Mouse (Mus musculus) erythroblast, embryonic 14.5 days (primary cell): ENCODE measurements around the gene Pigl. TPM values are rescaled to one million over a fixed set of nuclear protein-coding genes. Genes with fewer than 3 reads are reported as not detected.
A peak's percentile ranks its signal among the peaks of the same experiment; 100 is the strongest.

Source experiments
- H3K27me3 ChIP-seq: 2 replicates; pipeline ENCODE4 v1.6.1; 2012; ENCODE audit warnings: inconsistent platforms; ENCODE audit not compliant: control insufficient read depth
- H3K36me3 ChIP-seq: 2 replicates; pipeline ENCODE4 v1.6.1; 2012; ENCODE audit warnings: mild to moderate bottlenecking, inconsistent platforms; ENCODE audit not compliant: control insufficient read depth
- H3K4me1 ChIP-seq: 2 replicates; pipeline ENCODE4 v1.6.1; 2012; ENCODE audit warnings: inconsistent platforms; ENCODE audit not compliant: control insufficient read depth
- H3K4me3 ChIP-seq: replicated peaks from 2 replicates; pipeline ENCODE3; 2012; ENCODE audit warnings: moderate library complexity, mild to moderate bottlenecking, inconsistent platforms
- H3K9me3 ChIP-seq: 2 replicates; pipeline ENCODE4 v1.6.1; 2012; ENCODE audit warnings: low read length, inconsistent platforms, mixed read lengths; ENCODE audit not compliant: control insufficient read depth
- GATA1 ChIP-seq: IDR thresholded peaks from 2 replicates; pipeline ENCODE4 v1.6.1; 2012; ENCODE audit warnings: low read length, inconsistent platforms, mixed read lengths
- TAL1 ChIP-seq: IDR thresholded peaks from 3 replicates; pipeline ENCODE4 v1.6.1; 2012; ENCODE audit warnings: low read length, inconsistent platforms, mixed read lengths
- polyA plus RNA-seq: library from polyadenylated mRNA; stranded (reverse); fragments of >175 nt; gene quantifications from 2 replicates; pipeline ENCODE4 v1.2.3, GENCODE M21; 2012

Gene Pigl
- polyA plus RNA-seq, 1 experiment = 0.11 TPM

- no peaks in the 10 kb centered on the region for H3K27me3 ChIP-seq
- H3K9me3 ChIP-seq = no peaks in the 10 kb centered on the region
- H3K36me3 ChIP-seq = peaks cover 39% of the 10 kb centered on the region
- TF ChIP-seq GATA1 = no peak
- no peak for TF ChIP-seq TAL1
- H3K4me1 ChIP-seq = peaks cover 50% of the 10 kb centered on the region
- H3K4me3 ChIP-seq = peak overlapping the region; percentile 92
Observed at GRCm38 (mm10) chr11:62551226-62552119, 93.2 kb downstream of the Pigl start.

GRCm38 (mm10) chr11:62553186-62553585, 94.9 kb downstream of the Pigl start:
- Histone ChIP-seq H3K36me3 (peaks cover 39% of the 10 kb centered on the region), H3K27me3 (no peaks in the 10 kb centered on the region), H3K9me3 (no peaks in the 10 kb centered on the region), H3K4me3 (peak overlapping the region; percentile 66), H3K4me1 (peaks cover 50% of the 10 kb centered on the region)
- no peak for TF ChIP-seq GATA1
- TF ChIP-seq TAL1 = no peak

- TF ChIP-seq TAL1 (no peak), GATA1 (no peak)
- H3K27me3 ChIP-seq = no peaks in the 10 kb centered on the region
- H3K9me3 ChIP-seq = no peaks in the 10 kb centered on the region
- H3K4me1 ChIP-seq = peaks cover 50% of the 10 kb centered on the region
- H3K4me3 ChIP-seq = peak overlapping the region; percentile 66
- peaks cover 39% of the 10 kb centered on the region for H3K36me3 ChIP-seq
Observed at GRCm38 (mm10) chr11:62553633-62554032, 95.4 kb downstream of the Pigl start.

- H3K27me3 ChIP-seq = no peaks in the 10 kb centered on the region
- peaks cover 39% of the 10 kb centered on the region for H3K36me3 ChIP-seq
- no peaks in the 10 kb centered on the region for H3K9me3 ChIP-seq
- no peak for TF ChIP-seq GATA1
- no peak for TF ChIP-seq TAL1
- peak overlapping the region; percentile 66 for H3K4me3 ChIP-seq
- peaks cover 44% of the 10 kb centered on the region for H3K4me1 ChIP-seq
Observed at GRCm38 (mm10) chr11:62554163-62554855, 96.0 kb downstream of the Pigl start.

GRCm38 (mm10) chr11:62554934-62555517, 96.8 kb downstream of the Pigl start:
- peak overlapping the region; percentile 66 for H3K4me3 ChIP-seq
- peaks cover 37% of the 10 kb centered on the region for H3K4me1 ChIP-seq
- no peaks in the 10 kb centered on the region for H3K9me3 ChIP-seq
- H3K36me3 ChIP-seq = peaks cover 39% of the 10 kb centered on the region
- no peak for TF ChIP-seq TAL1
- no peak for TF ChIP-seq GATA1
- H3K27me3 ChIP-seq = peaks cover 3% of the 10 kb centered on the region; the same call in 1 of the 2 replicates

- H3K9me3 ChIP-seq = no peaks in the 10 kb centered on the region; the same call in 1 of the 2 replicates
- peaks cover 34% of the 10 kb centered on the region for H3K4me1 ChIP-seq
- peaks cover 11% of the 10 kb centered on the region for H3K27me3 ChIP-seq
- peaks cover 39% of the 10 kb centered on the region for H3K36me3 ChIP-seq
- no peak for TF ChIP-seq GATA1
- TF ChIP-seq TAL1 = no peak
- peak overlapping the region; percentile 8 for H3K4me3 ChIP-seq
Observed at GRCm38 (mm10) chr11:62555896-62556412, 97.7 kb downstream of the Pigl start.

- peaks cover 36% of the 10 kb centered on the region for H3K36me3 ChIP-seq
- TF ChIP-seq TAL1 (no peak), GATA1 (no peak)
- peaks cover 34% of the 10 kb centered on the region for H3K4me1 ChIP-seq
- peaks cover 17% of the 10 kb centered on the region for H3K27me3 ChIP-seq
- H3K4me3 ChIP-seq = no peak overlapping the region
- H3K9me3 ChIP-seq = no peaks in the 10 kb centered on the region; the same call in 1 of the 2 replicates
Observed at GRCm38 (mm10) chr11:62557205-62557604, 98.9 kb downstream of the Pigl start.

GRCm38 (mm10) chr11:62558152-62558551, 99.9 kb downstream of the Pigl start:
- TF ChIP-seq GATA1 = no peak
- no peak for TF ChIP-seq TAL1
- peaks cover 32% of the 10 kb centered on the region for H3K4me1 ChIP-seq
- H3K27me3 ChIP-seq = peaks cover 17% of the 10 kb centered on the region
- H3K4me3 ChIP-seq = no peak overlapping the region
- no peaks in the 10 kb centered on the region; the same call in 1 of the 2 replicates for H3K9me3 ChIP-seq
- peaks cover 30% of the 10 kb centered on the region for H3K36me3 ChIP-seq
